Mouse (Mus musculus): ENCODE data around the gene Lrmp.

GRCm38 (mm10) chr6:145106163-145106842, 9.2 kb upstream of the Lrmp start:
- TF ChIP-seq CTCF (IDR thresholded peaks at IDR 0.05; ENCODE audit: low read depth, low read length) (no peak), POLR2A (IDR thresholded peaks at IDR 0.05; ENCODE audit: insufficient read depth, low read length) (no peak)

Measured in ES-Bruce4 (cell line).